Mouse (Mus musculus): ENCODE measurements at regions not wholly inside any gene's neighbourhood (a gene's known extent, or its start where the extent isn't known, plus 50 kb on each side); places are given as distances from the start of the nearest gene placed in this dataset.
A peak's percentile ranks its signal among the peaks of the same experiment; 100 is the strongest.

DNA sequence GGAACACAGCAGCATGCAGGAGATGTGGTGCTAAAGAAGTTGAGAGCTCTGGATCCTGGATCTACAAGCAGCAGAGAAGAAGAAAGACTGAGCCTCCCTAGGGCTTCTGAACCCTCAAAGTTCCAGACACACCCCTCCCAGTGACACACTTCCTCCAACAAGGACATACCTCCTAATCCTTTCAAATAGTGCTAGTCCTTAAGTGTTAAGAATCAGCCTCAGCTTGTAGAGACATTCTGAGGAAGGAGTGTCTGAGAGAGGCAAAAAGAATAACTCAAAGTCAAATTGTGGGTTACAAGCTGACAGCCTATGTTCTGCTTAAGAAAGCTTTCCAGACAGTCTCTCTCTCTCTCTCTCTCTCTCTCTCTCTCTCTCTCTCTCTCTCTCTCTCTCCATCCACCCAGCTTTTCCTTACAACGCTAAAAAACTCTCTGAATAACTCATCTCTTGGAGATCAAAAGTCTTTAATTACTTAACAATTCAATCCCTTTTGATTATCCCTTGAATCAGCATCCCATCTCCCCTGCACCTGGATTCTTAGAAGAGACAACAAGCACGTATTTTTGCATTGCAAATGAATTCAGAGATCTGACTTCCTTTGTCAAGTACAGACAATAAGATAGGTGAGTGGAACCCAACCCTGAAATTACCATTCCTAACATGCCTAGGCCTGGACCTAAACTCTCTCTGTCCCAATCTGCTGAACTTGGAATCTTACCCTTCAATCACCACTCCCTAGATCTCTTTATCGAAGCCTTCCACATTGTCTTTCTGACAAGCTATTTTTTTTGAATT lies 285.7 kb downstream of the Rnf152 start:
- DNase-seq = no peak

DNA sequence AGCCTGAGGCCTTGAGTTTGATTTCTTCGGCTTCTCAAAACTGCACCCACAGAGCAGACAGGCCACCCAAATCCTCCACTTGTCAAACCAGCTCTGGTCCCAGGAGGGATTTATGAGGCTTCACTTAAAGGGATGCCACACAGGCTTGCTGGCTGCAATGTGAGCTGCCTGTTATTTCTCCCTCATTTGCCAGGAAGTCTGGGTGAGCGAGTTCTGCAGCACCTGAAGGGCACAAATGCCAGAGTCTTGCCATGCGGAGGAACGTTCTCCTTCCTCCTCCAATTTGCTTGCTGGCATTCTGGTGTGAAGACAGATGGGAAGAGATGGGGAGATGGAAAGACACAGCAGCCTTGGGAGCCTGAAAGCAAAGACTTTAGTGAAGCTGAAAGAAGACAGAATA lies 288.6 kb downstream of the Rnf152 start:
- DNase-seq = peak; percentile 14

DNA sequence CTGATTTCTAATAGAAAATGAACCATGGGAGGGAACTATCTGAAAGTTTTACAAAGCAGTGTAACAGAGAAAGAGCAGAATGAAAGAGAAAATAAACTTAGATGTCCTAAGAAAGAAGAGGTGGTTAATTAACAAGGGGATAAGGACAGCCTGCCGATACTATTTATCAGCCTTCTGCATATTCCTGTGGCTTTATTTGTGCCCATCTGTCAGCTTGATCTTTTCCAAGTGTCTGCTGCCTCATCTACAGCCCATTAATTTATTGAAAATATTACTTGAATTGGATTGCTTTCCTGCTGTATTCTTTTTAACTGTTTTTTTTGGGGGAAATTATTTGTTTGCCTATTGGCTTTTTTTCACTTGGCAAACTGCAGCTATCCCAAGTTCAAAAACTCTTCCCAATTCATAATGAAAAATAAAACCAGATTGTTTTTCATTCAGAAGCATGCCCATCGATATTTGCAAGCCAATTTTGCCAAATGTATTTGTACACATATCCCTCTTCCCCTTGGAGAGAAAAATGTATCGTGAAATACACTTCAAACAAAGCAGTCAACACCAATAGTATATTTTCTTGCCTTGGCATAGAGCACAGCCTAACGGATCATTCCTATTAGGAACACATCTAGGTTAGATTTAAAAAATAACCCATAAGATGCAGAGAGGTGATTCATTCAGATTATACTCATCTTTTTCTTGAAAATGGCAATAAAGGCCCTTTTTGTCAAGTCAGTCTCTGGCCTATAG lies 289.3 kb downstream of the Rnf152 start:
- DNase-seq = no peak

DNA sequence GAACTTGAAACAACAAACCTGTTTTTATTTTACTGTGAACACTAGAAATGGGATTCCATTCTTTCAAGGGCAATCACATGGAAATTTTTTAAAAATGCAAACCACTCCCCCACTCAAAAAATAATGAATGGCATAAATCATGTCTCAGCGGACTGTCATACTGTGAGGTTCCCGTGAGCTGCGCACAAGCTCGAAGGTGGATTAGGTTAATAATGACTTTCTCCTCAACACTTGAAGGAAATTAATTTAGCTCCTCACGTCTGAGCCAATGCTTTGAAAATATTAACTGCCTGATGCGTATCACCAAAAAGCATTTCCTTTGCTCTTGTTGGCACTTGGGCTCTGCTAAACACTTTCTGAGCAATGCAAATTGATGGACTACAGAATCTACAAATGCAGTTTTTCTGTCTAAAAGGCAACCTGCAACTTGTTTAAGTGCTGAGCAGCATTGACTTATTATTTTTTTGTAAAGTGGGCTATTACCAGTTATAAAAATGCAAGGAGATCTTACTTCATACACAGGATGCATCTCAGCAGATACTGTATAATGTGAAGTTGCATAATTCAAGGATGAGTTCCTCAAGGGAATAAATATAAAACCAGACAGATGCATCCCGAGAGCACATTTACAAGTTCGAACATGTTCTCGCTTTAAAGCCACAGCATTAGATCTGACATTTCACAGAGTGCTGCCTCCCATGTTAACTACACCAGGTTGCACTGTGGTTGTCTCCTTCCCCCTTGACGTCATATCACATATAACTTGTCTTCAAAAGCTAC lies 282.4 kb downstream of the Cdh20 start:
- DNase-seq = peak; percentile 6
